Mouse (Mus musculus) hindbrain, embryonic 11.5 days (tissue): ENCODE data around the gene Pidd1. TPM values are rescaled to one million over a fixed set of nuclear protein-coding genes. Genes with fewer than 3 reads are reported as not detected.
A peak's percentile ranks its signal among the peaks of the same experiment; 100 is the strongest.

Experiments used
- ATAC-seq: fragments of 200-750 bp; cut with Nextera tagmentation; 2 replicates; pipeline ENCODE4 v1.8.0; 2017; ENCODE audit warnings: mild to moderate bottlenecking, moderate TSS enrichment, moderate library complexity; ENCODE audit not compliant: low FRiP score
- DNase-seq: peaks from one replicate; pipeline ENCODE4 v3.0.0-alpha.2; 2015; ENCODE audit warnings: low spot score
- H3K27ac ChIP-seq: fragments of 300-500 bp; sonication (generic); 2 replicates; pipeline ENCODE4 v1.5.1; 2014; ENCODE audit warnings: mild to moderate bottlenecking, low read depth, low read length
- H3K27me3 ChIP-seq: fragments of 300-500 bp; sonication (generic); 2 replicates; pipeline ENCODE4 v1.6.1; 2014; ENCODE audit warnings: mild to moderate bottlenecking, low read length, moderate library complexity, mixed read lengths; ENCODE audit not compliant: control insufficient read depth, insufficient read depth
- H3K36me3 ChIP-seq: fragments of 300-500 bp; sonication (generic); 2 replicates; pipeline ENCODE4 v1.6.1; 2014; ENCODE audit warnings: mild to moderate bottlenecking, low read length, moderate library complexity, mixed read lengths; ENCODE audit not compliant: control insufficient read depth, insufficient read depth
- H3K4me1 ChIP-seq: fragments of 300-500 bp; sonication (generic); replicated peaks from 2 replicates; pipeline ENCODE4 v1.6.1; 2014; ENCODE audit warnings: low read length, mixed read lengths; ENCODE audit not compliant: control insufficient read depth, insufficient read depth
- H3K4me2 ChIP-seq: fragments of 300-500 bp; sonication (generic); replicated peaks from 2 replicates; pipeline ENCODE4 v1.6.1; 2014; ENCODE audit warnings: mild to moderate bottlenecking, low read depth, low read length
- H3K4me3 ChIP-seq: fragments of 300-500 bp; sonication (generic); 2 replicates; pipeline ENCODE4 v1.5.1; 2014; ENCODE audit warnings: low read depth, low read length
- H3K9ac ChIP-seq: fragments of 300-500 bp; sonication (generic); 2 replicates; pipeline ENCODE4 v1.6.1; 2014; ENCODE audit warnings: low read depth, low read length
- H3K9me3 ChIP-seq: fragments of 300-500 bp; sonication (generic); 2 replicates; pipeline ENCODE4 v1.6.1; 2016; ENCODE audit warnings: low read length; ENCODE audit not compliant: control insufficient read depth
- WGBS: fragments of 180-500 bp; shearing (Covaris S2); extraction: QIAGEN DNeasy Blood & Tissue Kit; methylation state at CpG from one replicate; pipeline ENCODE4 v1.1.7; 2014; 5-methylcytosine and 5-hydroxymethylcytosine counted together
- polyA plus RNA-seq: library from polyadenylated mRNA; unstranded; fragments of >200 nt; fragmentation: Nextera tagmentation; extraction: Ambion mirVana; gene quantifications from 2 replicates; pipeline ENCODE4 v1.2.1, GENCODE M21; 2014

Gene Pidd1
- polyA plus RNA-seq, 1 experiment from 2014 or later: 8.6 TPM

DNA sequence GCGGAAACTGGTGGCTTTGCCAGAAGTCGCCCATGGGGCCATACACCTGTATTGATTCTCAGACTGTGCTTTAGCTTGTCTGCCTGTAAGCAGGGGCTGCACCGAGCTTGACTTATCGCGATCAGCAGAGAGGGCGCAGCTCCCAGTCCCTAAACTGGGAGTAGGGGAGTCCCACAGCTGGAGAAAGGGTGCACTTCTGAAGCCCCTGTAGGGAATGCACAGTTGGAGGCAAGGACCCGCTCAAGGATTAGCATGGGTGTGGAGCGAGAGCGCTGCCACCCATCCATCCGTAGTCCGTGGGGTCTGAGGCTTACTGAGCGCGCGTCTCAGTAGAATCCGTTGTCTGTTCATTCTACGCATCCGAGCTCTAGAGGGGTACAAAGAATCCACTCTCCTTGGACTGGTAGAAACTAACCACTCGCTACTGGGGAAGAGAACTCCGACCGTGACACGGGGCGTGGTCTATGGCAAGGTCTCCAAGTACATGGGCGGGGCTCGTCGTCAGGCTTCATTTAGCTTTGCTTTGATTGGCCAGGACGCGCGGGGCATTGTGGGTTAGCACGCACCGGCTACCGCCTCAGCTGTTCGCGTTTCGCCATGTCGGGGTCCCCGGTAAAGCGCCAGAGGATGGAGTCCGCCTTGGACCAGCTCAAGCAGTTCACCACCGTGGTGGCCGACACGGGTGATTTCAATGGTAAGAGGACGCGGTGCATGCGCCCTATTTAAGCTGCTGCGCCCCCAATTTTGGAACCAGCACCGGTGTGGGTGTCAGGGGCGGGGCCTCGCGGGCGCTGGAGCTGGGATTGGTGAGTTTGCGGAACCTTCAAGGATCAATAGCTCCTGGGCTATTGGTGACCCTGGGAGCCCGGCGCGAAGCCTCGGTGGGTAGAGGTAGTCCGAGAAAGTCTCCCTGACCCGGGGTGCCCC lies 51.9 kb downstream of the Pidd1 start, which contains the start of gene Taldo1:
Taldo1 (plus strand) TSS at position 575 of the 927 bp plus-strand sequence.
- Histone ChIP-seq H3K27ac (peak within 1 kb of the TSS; percentile 51; the same call in 1 of the 2 replicates), H3K4me3 (peak within 1 kb of the TSS; percentile 72), H3K9me3 (no peaks in the 10 kb centered on the region), H3K9ac (peak within 1 kb of the TSS; percentile 57), H3K36me3 (peaks cover 2% of the 10 kb centered on the region; the same call in 1 of the 2 replicates), H3K4me2 (peak within 1 kb of the TSS; percentile 68), H3K4me1 (0 out of 2 replicates have a peak, but pooled peaks cover 6% of the 10 kb centered on the region), H3K27me3 (no peaks in the 10 kb centered on the region)
- ATAC-seq: peak; percentile 94
- DNase-seq: peak; percentile 97
- WGBS: under 1% methylated on average over 57 of the region's 57 CpGs

DNA sequence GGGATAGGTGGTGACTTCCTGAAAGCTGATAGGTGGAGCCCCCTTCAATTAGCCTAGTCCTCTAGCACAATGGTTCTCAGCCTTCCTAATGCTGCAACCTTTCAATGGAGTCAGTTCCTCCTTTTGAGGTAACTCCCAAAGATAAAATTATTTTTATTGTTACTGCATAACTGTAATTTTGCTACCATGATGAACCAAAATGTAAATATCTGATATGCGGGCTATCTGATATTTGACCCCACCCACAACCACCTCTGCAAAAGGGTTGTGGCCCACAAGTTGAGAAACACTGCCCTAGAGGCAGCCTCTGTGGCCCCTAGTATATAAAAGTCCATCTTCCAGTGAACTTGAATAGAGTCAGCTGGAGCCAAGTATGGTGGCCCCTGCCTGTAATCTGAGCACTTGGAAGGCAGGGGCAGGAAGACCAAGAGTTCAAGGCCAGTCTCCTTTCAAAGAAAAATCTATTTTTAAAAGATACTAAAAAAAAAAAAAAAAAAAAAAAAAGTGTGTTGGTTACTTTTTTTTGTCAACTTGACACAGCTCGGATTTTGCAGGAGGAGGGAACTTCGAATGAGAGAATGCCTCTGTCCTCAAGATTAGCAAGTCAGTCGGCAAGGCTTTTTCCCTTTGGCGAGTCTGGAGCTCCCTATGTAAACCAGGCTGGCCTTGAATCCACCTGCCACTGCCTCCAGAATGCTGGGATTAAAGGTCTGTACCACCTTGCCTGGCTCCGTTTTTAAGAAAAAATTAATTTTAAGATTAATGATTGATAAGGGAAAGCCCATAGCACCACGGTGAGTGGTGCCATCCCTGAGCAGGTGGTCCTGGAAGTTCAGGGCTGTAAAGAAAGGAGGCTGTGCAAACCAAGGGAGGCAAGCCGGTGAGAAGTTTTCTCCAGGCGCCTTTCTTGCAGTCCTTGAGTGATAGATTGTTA lies 53.2 kb downstream of the Pidd1 start:
- 61% methylated on average over 9 of the region's 9 CpGs for WGBS
- Histone ChIP-seq H3K9me3 (no peaks in the 10 kb centered on the region), H3K9ac (no peak overlapping the region), H3K4me3 (no peak overlapping the region), H3K27ac (no peak overlapping the region), H3K36me3 (no peaks in the 10 kb centered on the region), H3K4me1 (0 out of 2 replicates have a peak, but pooled peaks cover 6% of the 10 kb centered on the region), H3K27me3 (no peaks in the 10 kb centered on the region), H3K4me2 (no peak overlapping the region)
- DNase-seq: no peak
- no peak for ATAC-seq

DNA sequence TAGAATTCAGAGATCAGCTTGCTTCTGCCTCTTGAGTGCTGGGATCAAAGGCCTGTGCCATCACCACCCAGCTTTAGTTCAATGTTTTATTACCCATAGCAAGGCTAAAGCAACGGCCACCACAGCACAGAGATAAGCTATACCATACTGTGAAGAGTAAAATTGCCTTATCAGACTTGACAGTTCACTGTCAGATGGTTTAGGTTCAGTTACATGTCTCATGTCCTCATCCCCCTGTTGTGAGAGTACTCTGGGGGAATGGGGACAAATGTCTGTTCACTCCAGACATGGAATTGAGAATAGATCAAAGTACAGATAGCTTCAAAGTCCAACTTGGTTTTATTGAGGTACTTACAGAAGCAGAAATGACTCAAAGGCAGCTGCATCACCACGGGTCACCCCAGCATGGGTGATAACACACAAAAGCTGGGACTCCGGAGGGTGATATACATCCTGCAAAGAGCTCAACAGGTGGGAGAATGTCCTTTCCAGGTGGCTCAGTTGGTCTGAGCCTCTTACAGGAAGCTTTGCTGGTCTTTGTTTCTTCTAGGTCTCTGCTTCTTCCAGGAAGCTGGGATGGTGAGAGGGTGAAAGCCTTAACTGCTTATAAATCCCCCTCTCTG lies 55.2 kb downstream of the Pidd1 start:
- 0 out of 2 replicates have a peak, but pooled peaks cover 6% of the 10 kb centered on the region for H3K4me1 ChIP-seq
- no peak overlapping the region for H3K4me2 ChIP-seq
- no peaks in the 10 kb centered on the region for H3K36me3 ChIP-seq
- DNase-seq (no peak), ATAC-seq (no peak)
- H3K27ac ChIP-seq: no peak overlapping the region
- H3K9me3 ChIP-seq: no peaks in the 10 kb centered on the region
- WGBS: 62% methylated on average over 3 of the region's 3 CpGs
- H3K9ac ChIP-seq: no peak overlapping the region
- H3K4me3 ChIP-seq: no peak overlapping the region
- H3K27me3 ChIP-seq: no peaks in the 10 kb centered on the region

Other genes starting within 250 kb of the Pidd1 start
- 6.2 and 7.8 TPM in 2 replicates for gene Lrrc56, start 249.9 kb downstream of the Pidd1 start, polyA plus RNA-seq
- 2.3 and 3.3 TPM in 2 replicates for gene Lmntd2, start 229.9 kb downstream of the Pidd1 start, polyA plus RNA-seq
- gene Rassf7, start 228.2 kb downstream of the Pidd1 start, polyA plus RNA-seq: 36.4 and 37.8 TPM in 2 replicates
- 67.1 and 78.6 TPM in 2 replicates for gene Phrf1, start 215.2 kb downstream of the Pidd1 start, polyA plus RNA-seq
- 0.77 and 1.1 TPM in 2 replicates for gene Irf7, start 177.5 kb downstream of the Pidd1 start, polyA plus RNA-seq
- not detected in 2 replicates for gene Cdhr5, start 167.2 kb downstream of the Pidd1 start, polyA plus RNA-seq
- gene Sct, start 164.9 kb downstream of the Pidd1 start, polyA plus RNA-seq: 4.8 and 5.1 TPM in 2 replicates
- gene Drd4, start 152.0 kb downstream of the Pidd1 start, polyA plus RNA-seq: 0.25 and 0.33 TPM in 2 replicates
- 70.0 and 75.9 TPM in 2 replicates for gene Deaf1, start 116.3 kb downstream of the Pidd1 start, polyA plus RNA-seq
- gene Tmem80, start 116.3 kb downstream of the Pidd1 start, polyA plus RNA-seq: 29.7 and 31.9 TPM in 2 replicates
- 2.1 and 2.6 TPM in 2 replicates for gene Eps8l2, start 105.1 kb downstream of the Pidd1 start, polyA plus RNA-seq
- 389 and 395 TPM in 2 replicates for gene Taldo1, start 51.8 kb downstream of the Pidd1 start, polyA plus RNA-seq
- gene Gatd1, start 29.9 kb downstream of the Pidd1 start, polyA plus RNA-seq: 43.3 and 48.1 TPM in 2 replicates
- 6.8 and 7.2 TPM in 2 replicates for gene Cend1, start 14.5 kb downstream of the Pidd1 start, polyA plus RNA-seq
- gene Slc25a22, start 6.1 kb downstream of the Pidd1 start, polyA plus RNA-seq: 33.9 and 36.6 TPM in 2 replicates
- 870 and 939 TPM in 2 replicates for gene Rplp2, start 3.3 kb upstream of the Pidd1 start, polyA plus RNA-seq
- gene Pnpla2, start 11.2 kb upstream of the Pidd1 start, polyA plus RNA-seq: 13.7 and 14.2 TPM in 2 replicates
- 4.4 and 4.5 TPM in 2 replicates for gene Cracr2b, start 17.1 kb upstream of the Pidd1 start, polyA plus RNA-seq
- gene Cd151, start 23.4 kb upstream of the Pidd1 start, polyA plus RNA-seq: 40.1 and 57.9 TPM in 2 replicates
- gene Polr2l, start 31.1 kb upstream of the Pidd1 start, polyA plus RNA-seq: 71.5 and 74.0 TPM in 2 replicates
- 29.6 and 31.4 TPM in 2 replicates for gene Tspan4, start 31.2 kb upstream of the Pidd1 start, polyA plus RNA-seq
- gene Chid1, start 95.8 kb upstream of the Pidd1 start, polyA plus RNA-seq: 24.1 and 28.8 TPM in 2 replicates
- 67.1 and 77.4 TPM in 2 replicates for gene Ap2a2, start 118.1 kb upstream of the Pidd1 start, polyA plus RNA-seq
- 0.17 TPM in 2 replicates for gene Muc6, start 211.3 kb upstream of the Pidd1 start, polyA plus RNA-seq
- 0.07 and 0.32 TPM in 2 replicates for gene Muc2, start 246.3 kb upstream of the Pidd1 start, polyA plus RNA-seq